Mouse (Mus musculus) liver, embryonic 12.5 days (tissue): ENCODE data around the gene Smox. TPM values are rescaled to one million over a fixed set of nuclear protein-coding genes. Genes with fewer than 3 reads are reported as not detected.

Source experiments
- ATAC-seq: fragments of 200-750 bp; cut with Nextera tagmentation; 2 replicates; pipeline ENCODE4 v1.8.0; 2017; ENCODE audit warnings: moderate number of reproducible peaks, mild to moderate bottlenecking, moderate library complexity
- H3K27ac ChIP-seq: fragments of 300-500 bp; sonication (generic); 2 replicates; pipeline ENCODE4 v1.5.1; 2016; ENCODE audit warnings: mild to moderate bottlenecking
- H3K27me3 ChIP-seq: fragments of 300-500 bp; sonication (generic); replicated peaks from 2 replicates; pipeline ENCODE4 v1.6.1; 2016; ENCODE audit warnings: mild to moderate bottlenecking, moderate library complexity
- H3K36me3 ChIP-seq: fragments of 300-500 bp; sonication (generic); 2 replicates; pipeline ENCODE4 v1.6.1; 2016; ENCODE audit warnings: mild to moderate bottlenecking, moderate library complexity
- H3K4me1 ChIP-seq: fragments of 300-500 bp; sonication (generic); 2 replicates; pipeline ENCODE4 v1.6.1; 2016
- H3K4me2 ChIP-seq: fragments of 300-500 bp; sonication (generic); 2 replicates; pipeline ENCODE4 v1.6.1; 2016; ENCODE audit warnings: mild to moderate bottlenecking, moderate library complexity
- H3K4me3 ChIP-seq: fragments of 300-500 bp; sonication (generic); 2 replicates; pipeline ENCODE4 v1.5.1; 2016; ENCODE audit warnings: mild to moderate bottlenecking, moderate library complexity
- H3K9ac ChIP-seq: fragments of 300-500 bp; sonication (generic); 2 replicates; pipeline ENCODE4 v1.6.1; 2016; ENCODE audit warnings: mild to moderate bottlenecking, moderate library complexity
- H3K9me3 ChIP-seq: fragments of 300-500 bp; sonication (generic); replicated peaks from 2 replicates; pipeline ENCODE4 v1.6.1; 2016; ENCODE audit warnings: mild to moderate bottlenecking, moderate library complexity
- whole genome bisulfite sequencing: fragments of 180-500 bp; shearing (Covaris S2); methylation state at CpG from one replicate; pipeline ENCODE4 v1.1.7; 2016; ENCODE audit not compliant: insufficient replicate concordance; 5-methylcytosine and 5-hydroxymethylcytosine counted together
- polyA plus RNA-seq: library from polyadenylated mRNA; unstranded; fragments of >200 nt; fragmentation: Nextera tagmentation; extraction: Ambion mirVana; gene quantifications from 2 replicates; pipeline ENCODE4 v1.2.1, GENCODE M21; 2016

The Smox gene
- polyA plus RNA-seq, 1 experiment from 2014 or later, result 105 TPM

- Histone ChIP-seq H3K4me1 (peaks cover 47% of the 10 kb centered on the region), H3K9me3 (no peaks in the 10 kb centered on the region), H3K27ac (peak overlapping the region; percentile 80), H3K9ac (peak overlapping the region; percentile 42), H3K27me3 (no peaks in the 10 kb centered on the region), H3K4me2 (peak overlapping the region; percentile 47), H3K36me3 (peaks cover 89% of the 10 kb centered on the region), H3K4me3 (no peak overlapping the region)
- WGBS, result 0% methylated on average over 3 of the region's 3 CpGs
- ATAC-seq, result peak; percentile 94
Observed at GRCm38 (mm10) chr2:131518790-131519189, 27.5 kb downstream of the Smox start.

- Histone ChIP-seq H3K27me3 (no peaks in the 10 kb centered on the region), H3K9me3 (no peaks in the 10 kb centered on the region), H3K36me3 (peaks cover 91% of the 10 kb centered on the region), H3K4me1 (peaks cover 32% of the 10 kb centered on the region), H3K9ac (no peak overlapping the region), H3K4me2 (no peak overlapping the region), H3K4me3 (no peak overlapping the region), H3K27ac (no peak overlapping the region)
- 93% methylated on average over 19 of the region's 19 CpGs for WGBS
- no peak for ATAC-seq
Observed at GRCm38 (mm10) chr2:131520743-131521142, 29.4 kb downstream of the Smox start.

DNA sequence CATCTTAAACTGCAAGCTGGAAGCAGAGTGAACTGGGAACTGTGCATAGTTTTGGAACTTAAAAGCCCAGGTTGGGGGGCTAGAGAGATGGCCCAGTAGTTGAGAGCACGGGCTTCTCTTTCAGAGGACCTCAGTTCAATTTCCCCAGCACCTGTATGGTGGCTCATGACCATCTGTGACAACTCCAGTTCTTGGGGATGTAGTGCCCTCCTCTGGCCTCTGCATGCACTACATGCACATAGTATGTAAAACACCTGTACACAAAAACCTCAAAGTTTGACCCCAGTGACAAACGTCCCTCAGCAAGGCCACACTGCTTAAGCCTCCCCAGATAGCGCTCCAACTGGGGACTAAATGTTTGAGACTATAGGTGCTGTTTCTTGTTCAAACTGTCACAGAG lies 35.8 kb downstream of the Smox start:
- no peak overlapping the region for H3K27ac ChIP-seq
- no peak for ATAC-seq
- WGBS, result 32% methylated on average over 3 of the region's 3 CpGs
- no peak overlapping the region for H3K4me2 ChIP-seq
- no peaks in the 10 kb centered on the region for H3K9me3 ChIP-seq
- no peak overlapping the region for H3K4me3 ChIP-seq
- H3K4me1 ChIP-seq, result peaks cover 7% of the 10 kb centered on the region
- peaks cover 44% of the 10 kb centered on the region for H3K36me3 ChIP-seq
- H3K27me3 ChIP-seq, result peaks cover 11% of the 10 kb centered on the region; the same call in 1 of the 2 replicates
- no peak overlapping the region for H3K9ac ChIP-seq

DNA sequence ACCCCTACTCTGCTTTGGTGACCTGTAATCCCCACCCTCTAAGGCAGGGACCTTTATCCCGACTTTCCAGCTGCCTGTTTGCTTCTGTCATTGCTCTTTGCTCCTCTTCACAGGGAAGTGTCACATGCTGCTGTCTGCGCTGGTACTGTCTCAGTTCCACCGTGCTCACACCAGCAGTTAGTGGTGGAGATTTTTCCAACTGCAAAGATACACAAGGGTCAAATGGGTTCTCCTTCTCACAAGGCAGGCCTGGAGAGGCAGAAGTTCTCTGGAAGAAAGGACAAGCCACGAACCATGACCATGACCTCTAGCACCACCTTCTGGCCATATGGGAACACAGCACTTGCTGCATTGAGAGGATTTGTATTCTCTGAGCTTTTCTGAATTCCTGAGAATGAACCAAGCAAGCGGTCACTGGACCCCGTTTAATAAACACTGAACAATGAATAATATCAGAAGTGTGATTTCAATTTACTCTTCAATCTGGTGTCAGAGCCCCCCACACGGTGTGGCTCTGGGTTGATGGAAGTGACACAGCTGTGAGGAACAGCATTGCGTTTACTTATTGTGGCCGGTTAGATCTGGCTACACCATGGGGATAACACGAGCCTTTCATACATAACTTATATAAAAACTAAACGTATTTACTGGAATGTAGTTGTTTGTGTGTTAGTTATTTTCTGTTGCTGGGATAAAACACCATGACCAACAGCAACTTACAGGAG lies 38.8 kb downstream of the Smox start:
- Histone ChIP-seq H3K4me3 (no peak overlapping the region), H3K9ac (no peak overlapping the region), H3K4me1 (peaks cover 7% of the 10 kb centered on the region), H3K27me3 (peaks cover 18% of the 10 kb centered on the region; the same call in 1 of the 2 replicates), H3K4me2 (no peak overlapping the region), H3K36me3 (peaks cover 14% of the 10 kb centered on the region), H3K9me3 (no peaks in the 10 kb centered on the region), H3K27ac (no peak overlapping the region)
- 30% methylated on average over 11 of the region's 11 CpGs for WGBS
- peak; percentile 35; the same call in 1 of the 2 replicates for ATAC-seq

GRCm38 (mm10) chr2:131530623-131531008 lies 39.3 kb downstream of the Smox start:
- no peak overlapping the region for H3K27ac ChIP-seq
- H3K4me1 ChIP-seq, result peaks cover 7% of the 10 kb centered on the region
- no peak overlapping the region for H3K9ac ChIP-seq
- H3K9me3 ChIP-seq, result no peaks in the 10 kb centered on the region
- 0 out of 2 replicates have a peak, but pooled peaks have one; percentile 42 for ATAC-seq
- H3K4me3 ChIP-seq, result no peak overlapping the region
- 17% methylated on average over 9 of the region's 9 CpGs for WGBS
- no peak overlapping the region for H3K4me2 ChIP-seq
- H3K36me3 ChIP-seq, result peaks cover 8% of the 10 kb centered on the region; the same call in 1 of the 2 replicates
- H3K27me3 ChIP-seq, result peaks cover 18% of the 10 kb centered on the region; the same call in 1 of the 2 replicates

GRCm38 (mm10) chr2:131531271-131531670 lies 40.0 kb downstream of the Smox start:
- peaks cover 7% of the 10 kb centered on the region for H3K4me1 ChIP-seq
- ATAC-seq, result no peak
- H3K9me3 ChIP-seq, result no peaks in the 10 kb centered on the region
- H3K27me3 ChIP-seq, result peaks cover 18% of the 10 kb centered on the region; the same call in 1 of the 2 replicates
- WGBS, result 76% methylated on average over 7 of the region's 7 CpGs
- H3K36me3 ChIP-seq, result peaks cover 5% of the 10 kb centered on the region; the same call in 1 of the 2 replicates
- no peak overlapping the region for H3K4me2 ChIP-seq
- no peak overlapping the region for H3K4me3 ChIP-seq
- H3K9ac ChIP-seq, result no peak overlapping the region
- no peak overlapping the region for H3K27ac ChIP-seq

GRCm38 (mm10) chr2:131535168-131535567 lies 43.9 kb downstream of the Smox start:
- WGBS, result 47% methylated on average over 5 of the region's 5 CpGs
- H3K9me3 ChIP-seq, result no peaks in the 10 kb centered on the region
- H3K4me1 ChIP-seq, result peaks cover 3% of the 10 kb centered on the region
- no peaks in the 10 kb centered on the region for H3K36me3 ChIP-seq
- H3K4me3 ChIP-seq, result no peak overlapping the region
- H3K4me2 ChIP-seq, result no peak overlapping the region
- peaks cover 32% of the 10 kb centered on the region for H3K27me3 ChIP-seq
- H3K9ac ChIP-seq, result no peak overlapping the region
- no peak overlapping the region for H3K27ac ChIP-seq
- ATAC-seq, result no peak

DNA sequence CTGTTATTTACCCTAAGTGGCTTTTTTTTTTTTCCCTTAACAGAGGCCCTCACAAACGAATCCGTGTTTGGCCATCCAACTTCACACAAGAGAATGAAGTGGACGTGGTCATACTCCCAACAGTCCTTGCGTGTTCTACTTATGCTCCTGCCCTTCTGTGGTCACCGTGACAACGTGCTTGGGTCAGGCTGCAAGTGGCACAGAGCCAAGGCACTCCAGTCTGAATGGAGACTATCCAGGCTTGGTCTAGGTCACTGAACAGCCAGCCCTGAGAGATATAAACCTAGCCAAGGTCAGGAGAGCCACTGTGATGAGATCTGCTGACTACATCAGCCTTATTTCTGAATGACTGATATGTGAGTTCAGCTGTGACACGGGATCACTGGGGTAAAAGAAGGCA lies 47.0 kb downstream of the Smox start:
- no peak overlapping the region for H3K9ac ChIP-seq
- H3K27ac ChIP-seq, result no peak overlapping the region
- no peak overlapping the region for H3K4me3 ChIP-seq
- H3K27me3 ChIP-seq, result peaks cover 45% of the 10 kb centered on the region
- H3K9me3 ChIP-seq, result no peaks in the 10 kb centered on the region
- H3K4me2 ChIP-seq, result no peak overlapping the region
- 65% methylated on average over 7 of the region's 7 CpGs for WGBS
- no peak for ATAC-seq
- H3K4me1 ChIP-seq, result no peaks in the 10 kb centered on the region
- H3K36me3 ChIP-seq, result no peaks in the 10 kb centered on the region

DNA sequence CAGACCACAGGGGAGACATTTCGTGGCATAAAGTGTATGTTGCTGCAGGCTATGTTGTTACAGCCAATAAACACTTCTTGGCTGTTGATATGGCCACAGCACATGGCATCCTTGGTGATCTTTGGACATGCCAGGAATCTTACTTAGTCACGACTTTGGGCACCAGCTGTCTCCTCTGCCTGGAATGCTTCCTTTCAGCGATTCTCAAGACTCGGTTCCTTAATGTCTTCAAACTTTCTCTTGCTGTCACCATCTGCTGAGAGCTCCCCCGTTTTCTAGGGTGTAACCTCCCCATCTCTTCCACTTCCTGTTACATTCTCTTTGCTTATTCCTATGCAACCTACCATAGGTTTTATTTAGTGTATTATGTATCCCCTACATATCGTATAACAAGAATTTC lies 48.5 kb downstream of the Smox start:
- H3K27me3 ChIP-seq, result peaks cover 52% of the 10 kb centered on the region
- H3K4me2 ChIP-seq, result no peak overlapping the region
- H3K9me3 ChIP-seq, result no peaks in the 10 kb centered on the region
- H3K27ac ChIP-seq, result no peak overlapping the region
- no peaks in the 10 kb centered on the region for H3K36me3 ChIP-seq
- H3K4me1 ChIP-seq, result no peaks in the 10 kb centered on the region
- H3K4me3 ChIP-seq, result no peak overlapping the region
- WGBS, result 55% methylated on average over 6 of the region's 6 CpGs
- no peak overlapping the region for H3K9ac ChIP-seq
- no peak for ATAC-seq

- Histone ChIP-seq H3K4me2 (no peak overlapping the region), H3K4me3 (no peak overlapping the region), H3K9ac (no peak overlapping the region), H3K27me3 (peaks cover 71% of the 10 kb centered on the region), H3K9me3 (no peaks in the 10 kb centered on the region), H3K4me1 (peaks cover 11% of the 10 kb centered on the region), H3K27ac (no peak overlapping the region), H3K36me3 (no peaks in the 10 kb centered on the region)
- ATAC-seq, result no peak
- 71% methylated on average over 4 of the region's 4 CpGs for WGBS
Observed at GRCm38 (mm10) chr2:131541686-131542085, 50.4 kb downstream of the Smox start.

GRCm38 (mm10) chr2:131542531-131542930 lies 51.2 kb downstream of the Smox start:
- H3K9me3 ChIP-seq, result no peaks in the 10 kb centered on the region
- no peaks in the 10 kb centered on the region for H3K36me3 ChIP-seq
- ATAC-seq, result no peak
- peaks cover 79% of the 10 kb centered on the region for H3K27me3 ChIP-seq
- H3K4me2 ChIP-seq, result no peak overlapping the region
- WGBS, result 28% methylated on average over 6 of the region's 6 CpGs
- no peak overlapping the region for H3K4me3 ChIP-seq
- no peak overlapping the region for H3K27ac ChIP-seq
- H3K4me1 ChIP-seq, result peaks cover 11% of the 10 kb centered on the region
- no peak overlapping the region for H3K9ac ChIP-seq

GRCm38 (mm10) chr2:131545386-131546307 lies 54.4 kb downstream of the Smox start:
- WGBS, result 3% methylated on average over 45 of the region's 45 CpGs
- H3K4me2 ChIP-seq, result peak overlapping the region; percentile 72
- no peak overlapping the region for H3K27ac ChIP-seq
- H3K4me1 ChIP-seq, result peaks cover 11% of the 10 kb centered on the region
- peaks cover 90% of the 10 kb centered on the region for H3K27me3 ChIP-seq
- peak overlapping the region; percentile 50 for H3K4me3 ChIP-seq
- no peaks in the 10 kb centered on the region for H3K36me3 ChIP-seq
- H3K9ac ChIP-seq, result no peak overlapping the region
- no peaks in the 10 kb centered on the region for H3K9me3 ChIP-seq
- 0 out of 2 replicates have a peak, but pooled peaks have one; percentile 35 for ATAC-seq
